Mouse (Mus musculus) intestine, embryonic 14.5 days (tissue): ENCODE measurements at regions not wholly inside any gene's neighbourhood (a gene's known extent, or its start where the extent isn't known, plus 50 kb on each side); places are given as distances from the start of the nearest gene placed in this dataset.
"Not testable (repeated sequence)": the region's sequence is repeated elsewhere in the genome, so short reads cannot be mapped to it uniquely, and the experiment has no call there.

Experiments used
- ATAC-seq: fragments of 200-750 bp; cut with Nextera tagmentation; replicated peaks from 2 replicates; pipeline ENCODE4 v1.8.0; 2017; ENCODE audit warnings: low read depth, moderate number of reproducible peaks, moderate TSS enrichment, moderate library complexity; ENCODE audit not compliant: low FRiP score, low TSS enrichment
- DNase-seq: peaks from one replicate; pipeline ENCODE4 v3.0.0-alpha.2; 2018; ENCODE audit warnings: low spot score
- H3K27ac ChIP-seq: fragments of 300-500 bp; sonication (generic); 2 replicates; pipeline ENCODE4 v1.5.1; 2014; ENCODE audit warnings: low read depth, mild to moderate bottlenecking, control low read depth
- H3K27me3 ChIP-seq: fragments of 300-500 bp; sonication (generic); replicated peaks from 2 replicates; pipeline ENCODE4 v1.6.1; 2014; ENCODE audit warnings: low read length, control low read depth; ENCODE audit not compliant: control insufficient read depth, insufficient read depth
- H3K36me3 ChIP-seq: fragments of 300-500 bp; sonication (generic); 2 replicates; pipeline ENCODE4 v1.6.1; 2014; ENCODE audit warnings: low read length, control low read depth; ENCODE audit not compliant: control insufficient read depth, insufficient read depth
- H3K4me1 ChIP-seq: fragments of 300-500 bp; sonication (generic); replicated peaks from 2 replicates; pipeline ENCODE4 v1.6.1; 2014; ENCODE audit warnings: low read length, control low read depth, mixed read lengths; ENCODE audit not compliant: control insufficient read depth, insufficient read depth
- H3K4me2 ChIP-seq: fragments of 300-500 bp; sonication (generic); 2 replicates; pipeline ENCODE4 v1.6.1; 2014; ENCODE audit warnings: low read length
- H3K4me3 ChIP-seq: fragments of 300-500 bp; sonication (generic); 2 replicates; pipeline ENCODE4 v1.5.1; 2014; ENCODE audit warnings: low read depth, low read length, control low read depth, mixed read lengths
- H3K9ac ChIP-seq: fragments of 300-500 bp; sonication (generic); 2 replicates; pipeline ENCODE4 v1.6.1; 2014; ENCODE audit warnings: mild to moderate bottlenecking, low read length
- H3K9me3 ChIP-seq: fragments of 300-500 bp; sonication (generic); 2 replicates; pipeline ENCODE4 v1.6.1; 2016; ENCODE audit warnings: low read length, control low read depth; ENCODE audit not compliant: control insufficient read depth
- WGBS: fragments of 180-500 bp; shearing (Covaris S2); extraction: QIAGEN DNeasy Blood & Tissue Kit; methylation state at CpG from one replicate; pipeline ENCODE4 v1.1.7; 2014; 5-methylcytosine and 5-hydroxymethylcytosine counted together

DNA sequence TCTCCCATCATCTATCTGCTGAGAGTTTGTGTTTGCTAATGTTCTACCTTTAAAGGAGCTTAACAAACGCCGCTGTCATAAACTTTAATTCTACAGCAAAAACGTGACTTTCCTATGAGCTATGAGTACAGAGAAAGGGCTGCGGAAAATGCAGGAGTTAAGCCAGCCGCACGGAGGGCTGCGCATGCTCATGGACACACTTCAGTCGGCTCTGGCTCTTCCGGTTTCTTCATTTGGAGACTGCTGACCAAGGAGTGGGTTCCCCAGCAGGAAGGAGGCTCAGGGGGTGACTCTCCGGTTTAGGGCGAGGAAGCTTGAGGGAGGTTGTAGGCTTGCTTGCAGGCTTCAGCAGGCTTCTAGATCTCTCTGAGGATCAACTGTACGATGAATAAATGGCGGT lies 59.3 kb downstream of the Sox2 start:
- Histone ChIP-seq H3K27ac (no peak overlapping the region), H3K27me3 (no peaks in the 10 kb centered on the region), H3K4me2 (no peak overlapping the region), H3K4me3 (no peak overlapping the region), H3K36me3 (no peaks in the 10 kb centered on the region), H3K9ac (no peak overlapping the region), H3K4me1 (no peaks in the 10 kb centered on the region), H3K9me3 (no peaks in the 10 kb centered on the region)
- WGBS, result 85% methylated on average over 13 of the region's 13 CpGs
- ATAC-seq (no peak), DNase-seq (no peak)

DNA sequence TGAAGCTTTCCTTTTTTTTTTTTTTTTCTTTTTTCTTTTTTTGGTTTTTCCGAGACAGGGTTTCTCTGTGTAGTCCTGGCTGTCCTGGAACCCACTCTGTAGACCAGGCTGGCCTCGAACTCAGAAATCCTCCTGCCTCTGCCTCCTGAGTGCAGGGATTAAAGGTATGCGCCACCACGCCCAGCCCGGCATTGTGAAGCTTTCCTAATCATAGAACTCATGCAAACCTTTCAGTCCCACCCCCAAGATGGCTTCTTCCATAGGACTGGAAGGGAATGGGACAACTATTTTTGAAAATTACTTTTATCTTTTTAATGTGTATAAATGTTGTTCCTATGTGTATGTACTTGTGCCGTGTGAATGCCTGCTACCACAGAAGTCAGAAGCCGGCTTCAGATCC lies 61.9 kb downstream of the Sox2 start:
- H3K27me3 ChIP-seq, ATAC-seq, H3K4me2 ChIP-seq, H3K27ac ChIP-seq, H3K4me1 ChIP-seq, H3K9me3 ChIP-seq, H3K4me3 ChIP-seq, DNase-seq, H3K9ac ChIP-seq, H3K36me3 ChIP-seq: not testable (repeated sequence)
- 91% methylated on average over 6 of the region's 7 CpGs for WGBS

DNA sequence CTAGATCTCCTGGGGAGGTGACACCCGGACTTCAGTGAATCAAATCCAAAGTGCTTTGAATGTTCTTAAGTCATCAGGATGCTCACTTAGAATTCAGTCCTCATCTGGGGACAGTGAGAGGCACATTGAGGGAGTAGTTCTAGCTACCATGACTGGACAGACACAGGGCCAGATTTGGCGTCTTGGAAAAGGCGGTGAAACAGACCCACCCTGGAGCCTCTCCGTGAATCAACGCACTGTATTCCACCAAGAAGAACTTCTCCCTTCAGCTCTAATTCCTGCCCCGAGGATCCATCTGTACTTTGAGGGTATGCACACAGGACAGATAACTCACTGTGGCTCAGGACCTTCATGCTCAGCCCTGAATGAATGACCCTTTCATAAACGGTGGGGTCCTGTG lies 72.3 kb downstream of the Sox2 start:
- no peak for ATAC-seq
- WGBS, result 77% methylated on average over 7 of the region's 7 CpGs

DNA sequence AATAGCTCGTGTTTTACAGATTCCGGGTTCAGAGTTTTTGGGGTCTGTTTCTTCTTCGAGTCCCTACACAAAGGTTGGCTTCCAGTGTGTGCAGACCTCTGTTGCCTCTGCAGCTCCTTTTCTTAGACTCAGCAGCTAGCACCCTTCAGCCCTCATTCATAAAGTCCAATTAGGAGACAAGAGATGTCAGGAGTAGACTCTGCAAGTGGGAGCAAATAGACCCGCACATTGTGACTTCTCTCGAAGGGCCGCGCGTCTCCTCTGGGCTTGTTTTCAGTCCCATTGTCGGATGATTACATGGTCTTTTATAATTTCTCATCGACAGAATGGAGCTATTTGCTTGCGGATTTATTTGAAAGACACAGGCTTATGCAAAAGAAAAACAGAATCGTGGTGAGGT lies 76.8 kb downstream of the Sox2 start:
- DNase-seq (no peak), ATAC-seq (no peak)
- 79% methylated on average over 12 of the region's 12 CpGs for WGBS
- H3K9ac ChIP-seq, result no peak overlapping the region
- no peak overlapping the region for H3K4me3 ChIP-seq
- H3K36me3 ChIP-seq, result no peaks in the 10 kb centered on the region
- no peak overlapping the region for H3K4me2 ChIP-seq
- H3K9me3 ChIP-seq, result no peaks in the 10 kb centered on the region
- no peak overlapping the region for H3K27ac ChIP-seq
- H3K27me3 ChIP-seq, result no peaks in the 10 kb centered on the region
- no peaks in the 10 kb centered on the region for H3K4me1 ChIP-seq

More for the DNA sequence above, 72.3 kb downstream of the Sox2 start:
- H3K4me1 ChIP-seq, result no peaks in the 10 kb centered on the region
- no peak overlapping the region for H3K9ac ChIP-seq
- no peaks in the 10 kb centered on the region for H3K36me3 ChIP-seq
- no peak overlapping the region for H3K4me2 ChIP-seq
- H3K4me3 ChIP-seq, result no peak overlapping the region
- DNase-seq, result no peak
- no peaks in the 10 kb centered on the region for H3K27me3 ChIP-seq
- H3K9me3 ChIP-seq, result no peaks in the 10 kb centered on the region
- H3K27ac ChIP-seq, result no peak overlapping the region

DNA sequence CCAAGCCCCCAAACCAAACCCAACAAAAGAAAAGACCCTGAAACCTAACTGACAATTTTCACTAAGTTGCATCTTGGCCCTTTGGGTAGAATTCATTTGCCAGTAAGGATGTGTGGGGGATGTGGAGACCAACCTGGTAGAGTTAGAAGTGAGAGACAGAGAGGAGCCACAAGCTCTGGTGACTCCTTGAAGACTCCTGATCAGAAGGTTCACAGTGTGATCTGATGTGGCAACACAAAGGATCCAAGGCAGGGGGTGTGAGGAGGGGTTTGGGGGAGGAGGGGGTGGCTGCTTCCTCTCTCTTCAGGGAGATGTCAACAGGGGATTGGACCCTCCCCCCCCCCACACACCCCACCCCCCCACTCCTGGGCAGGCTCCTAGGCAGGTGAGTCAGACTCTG lies 78.1 kb downstream of the Sox2 start:
- H3K9me3 ChIP-seq, result no peaks in the 10 kb centered on the region
- H3K27me3 ChIP-seq, result no peaks in the 10 kb centered on the region
- H3K4me3 ChIP-seq, result no peak overlapping the region
- H3K9ac ChIP-seq, result no peak overlapping the region
- H3K27ac ChIP-seq, result no peak overlapping the region
- no peak for ATAC-seq
- no peak overlapping the region for H3K4me2 ChIP-seq
- no peaks in the 10 kb centered on the region for H3K36me3 ChIP-seq
- no peaks in the 10 kb centered on the region for H3K4me1 ChIP-seq
- DNase-seq, result no peak

DNA sequence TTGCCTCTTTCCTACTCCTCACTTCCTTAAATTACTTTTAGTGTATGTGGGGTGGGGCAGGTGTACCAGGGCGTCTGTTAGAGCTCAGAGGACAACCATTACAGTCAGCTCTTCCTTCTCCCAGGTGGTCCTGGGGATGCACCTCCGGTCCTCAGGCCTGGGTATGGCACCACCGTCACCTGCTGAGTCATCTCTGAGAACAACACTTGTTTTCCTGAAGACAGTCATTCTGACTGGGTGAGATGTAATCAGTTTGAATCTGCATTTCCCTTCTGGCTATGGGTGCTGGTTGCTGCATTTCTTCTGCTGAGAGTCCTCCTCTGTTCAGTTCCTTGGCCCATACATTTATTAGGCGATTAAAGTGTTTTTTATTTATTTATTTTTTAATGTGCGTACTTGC lies 84.8 kb downstream of the Sox2 start:
- no peak overlapping the region for H3K9ac ChIP-seq
- no peak overlapping the region for H3K4me2 ChIP-seq
- no peaks in the 10 kb centered on the region for H3K9me3 ChIP-seq
- ATAC-seq (no peak), DNase-seq (no peak)
- H3K27ac ChIP-seq, result no peak overlapping the region
- H3K36me3 ChIP-seq, result no peaks in the 10 kb centered on the region
- H3K4me1 ChIP-seq, result no peaks in the 10 kb centered on the region
- no peak overlapping the region for H3K4me3 ChIP-seq
- no peaks in the 10 kb centered on the region for H3K27me3 ChIP-seq
- 81% methylated on average over 5 of the region's 5 CpGs for WGBS

DNA sequence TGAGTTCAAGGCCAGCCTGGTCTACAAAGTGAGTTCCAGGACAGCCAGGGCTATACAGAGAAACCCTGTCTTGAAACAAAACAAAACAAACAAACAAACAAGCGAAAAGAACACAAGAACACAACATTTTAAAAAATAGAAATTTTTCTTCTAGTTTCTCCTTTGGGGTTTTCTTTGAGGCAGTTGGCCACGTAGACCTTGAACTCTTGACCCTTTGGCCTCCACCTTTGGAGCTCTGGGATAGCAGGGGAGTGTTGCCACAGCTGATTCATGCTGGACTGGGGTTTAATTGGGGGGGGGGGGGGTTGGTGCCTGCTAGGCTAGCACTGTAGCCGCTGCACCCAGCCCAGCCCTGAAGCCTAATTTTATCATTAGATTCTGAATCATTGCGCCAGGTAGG lies 87.8 kb downstream of the Sox2 start:
- ATAC-seq (no peak), DNase-seq (no peak)
- no peak overlapping the region for H3K9ac ChIP-seq
- no peak overlapping the region for H3K4me2 ChIP-seq
- WGBS, result 84% methylated on average over 4 of the region's 4 CpGs
- H3K27ac ChIP-seq, result no peak overlapping the region
- H3K36me3 ChIP-seq, result no peaks in the 10 kb centered on the region
- H3K9me3 ChIP-seq, result no peaks in the 10 kb centered on the region
- H3K27me3 ChIP-seq, result no peaks in the 10 kb centered on the region
- no peak overlapping the region for H3K4me3 ChIP-seq
- no peaks in the 10 kb centered on the region for H3K4me1 ChIP-seq

DNA sequence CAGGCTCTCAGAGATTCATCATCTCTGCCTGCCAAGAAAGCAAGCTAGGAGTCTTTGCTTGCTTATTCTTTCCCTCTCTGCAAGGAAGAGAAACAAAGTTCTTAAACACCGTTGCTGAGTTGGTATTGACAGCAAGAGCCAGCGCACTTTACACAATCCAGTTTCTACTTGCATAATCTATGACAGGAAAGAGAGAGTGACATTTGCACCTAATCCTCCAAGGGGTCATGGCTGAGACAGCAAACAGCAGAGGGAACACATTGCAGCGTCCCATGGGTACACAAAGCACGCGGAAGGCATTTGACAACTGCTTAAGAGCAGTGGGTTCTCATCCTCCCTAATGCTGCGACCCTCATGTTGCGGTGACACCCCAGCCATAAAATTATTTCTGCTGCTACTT lies 88.7 kb downstream of the Sox2 start:
- no peak overlapping the region for H3K4me3 ChIP-seq
- H3K4me2 ChIP-seq, result no peak overlapping the region
- WGBS, result 50% methylated on average over 7 of the region's 7 CpGs
- no peaks in the 10 kb centered on the region for H3K36me3 ChIP-seq
- H3K27ac ChIP-seq, result no peak overlapping the region
- no peak overlapping the region for H3K9ac ChIP-seq
- DNase-seq, result no peak
- no peak for ATAC-seq
- no peaks in the 10 kb centered on the region for H3K27me3 ChIP-seq
- H3K9me3 ChIP-seq, result no peaks in the 10 kb centered on the region
- no peaks in the 10 kb centered on the region for H3K4me1 ChIP-seq

DNA sequence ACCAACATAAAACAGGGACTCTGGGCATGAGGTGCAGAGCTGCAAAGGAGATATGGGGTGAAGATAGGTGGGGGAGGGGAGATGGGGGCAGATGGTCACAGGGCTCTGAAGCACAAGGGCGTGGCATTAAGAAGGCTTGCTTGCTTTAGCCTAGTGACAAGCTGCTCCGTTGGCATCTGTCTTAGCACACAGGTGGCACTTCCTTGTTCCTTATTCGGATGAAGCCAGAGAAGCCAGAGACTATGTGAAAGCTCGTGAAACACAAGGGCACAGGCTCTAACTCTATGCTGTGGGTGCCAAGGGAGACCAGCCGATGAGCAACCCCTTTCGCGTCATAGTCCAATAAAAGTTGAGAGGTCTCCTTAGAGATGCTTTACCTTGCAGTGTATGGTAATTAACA lies 89.5 kb downstream of the Sox2 start:
- H3K9ac ChIP-seq, result no peak overlapping the region
- no peak overlapping the region for H3K4me3 ChIP-seq
- no peak overlapping the region for H3K27ac ChIP-seq
- no peaks in the 10 kb centered on the region for H3K27me3 ChIP-seq
- H3K9me3 ChIP-seq, result no peaks in the 10 kb centered on the region
- no peaks in the 10 kb centered on the region for H3K4me1 ChIP-seq
- DNase-seq (no peak), ATAC-seq (no peak)
- no peaks in the 10 kb centered on the region for H3K36me3 ChIP-seq
- 73% methylated on average over 7 of the region's 7 CpGs for WGBS
- H3K4me2 ChIP-seq, result no peak overlapping the region
